Mouse (Mus musculus) lung, postnatal 4 days (tissue): ENCODE data around the gene Rab40c.

ENCODE experiments used
- DNase-seq, 2 experiments: peaks; one replicate each; pipeline ENCODE4 v3.0.0; 2021

Rab40c gene

DNA sequence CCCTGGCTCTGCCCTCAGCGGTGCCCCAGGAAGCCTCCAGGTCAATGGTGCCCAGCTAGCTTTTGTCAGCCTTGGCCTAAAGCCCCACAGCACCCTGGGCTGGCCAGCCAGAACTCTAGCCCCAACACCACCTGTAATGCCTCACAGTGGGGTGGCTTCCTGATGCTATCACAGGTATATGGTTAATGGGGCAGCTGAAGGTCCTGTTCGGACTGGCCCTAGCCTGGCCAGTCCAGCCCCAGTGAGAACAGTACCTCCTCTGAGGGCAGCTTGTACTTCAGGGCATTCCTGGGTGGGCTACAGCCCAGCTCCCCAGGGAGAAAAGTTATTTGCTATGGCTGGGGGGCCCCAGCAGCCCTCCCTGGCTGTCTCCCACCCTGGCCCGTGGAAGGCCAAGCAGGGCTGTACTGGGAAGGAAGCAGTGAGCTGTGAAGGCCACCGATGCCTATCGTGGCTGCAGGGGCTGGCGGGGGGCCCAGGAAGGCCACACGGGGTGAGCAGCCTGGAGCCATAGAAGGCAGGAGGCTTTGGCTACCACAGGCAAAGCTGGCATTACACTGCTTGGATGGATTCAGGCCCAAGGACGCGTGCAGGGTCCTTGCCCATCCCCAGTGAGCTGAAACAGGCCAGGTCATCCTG, 26.1 kb upstream of the Rab40c start:
- DNase-seq = no peak

GRCm38 (mm10) chr17:25944366-25945163, 25.0 kb upstream of the Rab40c start, which contains the start of the genes Pigq and Nhlrc4:
Pigq (minus strand) TSS chr17:25944936.
Nhlrc4 (minus strand) TSS chr17:25944961.
- DNase-seq = no peak

DNA sequence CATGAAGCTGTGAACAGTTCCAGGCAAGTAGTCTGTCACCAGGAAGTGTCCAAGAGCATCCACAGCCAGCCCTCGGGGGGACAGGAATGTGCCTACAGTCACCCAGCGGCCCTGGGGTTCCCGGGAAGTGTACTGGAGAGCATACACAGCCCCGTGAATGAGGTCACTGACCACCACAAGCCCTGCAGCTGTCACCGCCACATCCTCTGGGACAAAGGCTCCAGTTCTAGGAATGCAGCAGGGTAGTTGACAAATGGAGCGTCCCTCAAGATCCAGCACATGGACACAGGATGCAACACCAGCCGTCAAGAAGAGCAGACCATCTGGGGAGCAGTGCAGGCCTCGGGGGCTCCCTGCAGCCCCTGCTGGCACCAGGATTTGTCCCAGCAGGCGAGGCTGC, 24.2 kb upstream of the Rab40c start:
- DNase-seq = no peak

DNA sequence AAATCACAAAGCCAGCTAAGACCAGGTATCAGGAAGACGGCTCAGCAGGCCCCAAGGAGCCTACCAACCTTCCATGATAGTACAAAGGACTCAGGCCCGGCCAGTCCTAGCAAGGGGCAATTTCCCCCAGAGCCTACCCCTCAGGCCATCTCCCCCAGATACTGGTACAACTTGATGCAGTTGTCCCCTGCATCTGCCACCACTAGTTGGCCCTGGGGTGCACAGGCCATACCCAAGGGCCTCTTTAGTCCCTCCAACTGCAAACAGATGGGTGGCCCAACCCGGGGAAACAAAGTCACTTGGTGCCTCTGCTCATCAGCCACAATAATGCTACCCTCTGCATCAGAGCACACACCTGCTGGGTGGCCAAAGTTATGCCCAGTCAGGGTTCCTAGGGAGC, 23.7 kb upstream of the Rab40c start:
- no peak for DNase-seq

- no peak for DNase-seq
These were observed 23.1 kb upstream of the Rab40c start for GRCm38 (mm10) chr17:25942597-25943151.

DNA sequence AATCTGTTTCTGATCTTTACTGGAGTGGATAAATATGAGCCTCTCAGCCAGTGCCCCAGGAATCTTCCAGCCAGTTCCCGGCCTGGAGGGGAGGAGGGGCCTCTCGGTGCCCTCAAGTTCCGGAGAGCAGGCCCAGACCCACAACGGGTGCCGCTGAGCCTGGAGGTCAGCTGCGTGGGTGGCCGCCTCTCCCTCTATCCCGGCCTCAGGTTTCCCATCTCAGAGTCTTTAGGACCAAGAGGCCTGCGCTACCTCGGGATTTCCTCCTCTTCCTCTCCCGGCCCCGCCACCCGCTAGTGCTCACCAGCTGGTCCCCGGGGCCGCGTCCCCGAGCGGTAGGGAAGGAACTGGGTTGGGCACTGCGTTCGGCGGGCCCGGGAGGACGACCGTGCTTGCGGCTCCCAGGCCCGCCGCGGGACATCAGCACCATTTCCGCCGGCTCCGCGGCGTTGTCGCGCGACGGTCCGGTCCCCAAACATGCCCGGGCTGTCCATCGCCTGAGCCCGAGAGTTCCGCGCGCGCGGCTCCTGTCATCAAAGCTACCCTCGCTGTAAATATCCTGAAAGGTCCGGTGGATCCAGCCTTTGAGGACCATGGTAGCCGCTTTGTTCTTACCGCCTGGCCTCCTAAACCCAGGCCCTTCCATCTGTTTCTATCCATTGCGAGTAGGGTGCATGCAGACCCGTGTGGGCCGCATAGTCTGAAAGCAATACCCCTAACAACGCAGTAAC, 22.1 kb upstream of the Rab40c start:
- peak; percentile 88 to 89 for DNase-seq

GRCm38 (mm10) chr17:25934526-25934925, 15.0 kb upstream of the Rab40c start:
- DNase-seq = no peak

DNA sequence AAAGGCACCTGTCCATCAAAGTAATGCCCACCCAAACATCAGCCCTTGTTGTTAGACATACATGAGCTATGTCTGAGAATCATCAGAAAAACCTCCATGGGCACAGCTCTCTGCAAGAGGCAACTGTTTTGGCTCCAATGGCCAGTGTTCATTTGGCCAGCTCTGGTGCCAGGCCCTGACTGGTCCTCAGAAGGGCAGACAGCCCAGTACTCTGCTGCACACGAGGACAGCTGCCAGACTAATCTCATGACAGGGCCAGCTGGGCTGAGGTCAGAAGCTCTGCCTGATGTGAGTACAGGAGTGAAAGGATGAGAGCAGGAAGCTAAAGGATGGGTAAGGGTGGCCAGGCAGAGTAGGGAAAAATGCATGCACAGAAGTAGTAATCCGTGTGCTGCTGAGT, 5.8 kb upstream of the Rab40c start:
- DNase-seq = no peak

GRCm38 (mm10) chr17:25922120-25922519, 2.6 kb upstream of the Rab40c start:
- no peak for DNase-seq

GRCm38 (mm10) chr17:25919786-25920642, 487 bp upstream of the Rab40c start:
- DNase-seq = peak; percentile 100

DNA sequence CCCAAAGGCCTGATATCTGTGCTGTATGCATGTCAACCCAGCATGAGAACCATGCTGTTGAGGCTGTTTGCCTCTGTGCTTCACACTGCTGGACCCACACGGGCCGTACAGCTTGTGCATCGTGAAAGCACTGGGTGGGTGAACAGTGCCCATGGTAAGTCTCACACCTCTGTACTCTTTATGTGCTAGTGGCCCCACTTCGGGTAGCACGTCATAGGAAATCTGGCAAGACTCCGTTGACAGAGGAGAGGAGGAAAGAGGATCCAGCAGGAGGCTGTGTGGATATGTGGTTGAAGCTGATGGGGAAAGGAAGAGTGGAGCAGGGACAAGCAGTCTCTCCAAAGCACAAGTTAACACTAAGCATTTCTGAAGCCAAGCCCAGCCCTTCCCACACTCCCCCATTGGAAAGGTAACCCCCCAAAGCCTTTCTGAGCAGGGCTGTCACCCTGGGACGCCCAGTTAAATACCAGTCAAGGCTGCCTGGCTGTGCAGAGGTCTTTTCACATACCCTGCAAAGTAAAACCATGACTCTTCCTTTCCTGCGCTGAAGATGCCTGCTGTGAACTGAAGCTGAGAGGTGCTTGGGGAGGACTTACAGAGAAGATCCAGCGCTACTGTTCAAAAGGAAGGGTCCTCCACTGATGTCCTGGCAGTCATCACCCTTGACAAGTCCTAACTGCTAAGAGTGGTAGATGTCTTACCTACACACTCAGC, 1.3 kb downstream of the Rab40c start:
- no peak for DNase-seq

DNA sequence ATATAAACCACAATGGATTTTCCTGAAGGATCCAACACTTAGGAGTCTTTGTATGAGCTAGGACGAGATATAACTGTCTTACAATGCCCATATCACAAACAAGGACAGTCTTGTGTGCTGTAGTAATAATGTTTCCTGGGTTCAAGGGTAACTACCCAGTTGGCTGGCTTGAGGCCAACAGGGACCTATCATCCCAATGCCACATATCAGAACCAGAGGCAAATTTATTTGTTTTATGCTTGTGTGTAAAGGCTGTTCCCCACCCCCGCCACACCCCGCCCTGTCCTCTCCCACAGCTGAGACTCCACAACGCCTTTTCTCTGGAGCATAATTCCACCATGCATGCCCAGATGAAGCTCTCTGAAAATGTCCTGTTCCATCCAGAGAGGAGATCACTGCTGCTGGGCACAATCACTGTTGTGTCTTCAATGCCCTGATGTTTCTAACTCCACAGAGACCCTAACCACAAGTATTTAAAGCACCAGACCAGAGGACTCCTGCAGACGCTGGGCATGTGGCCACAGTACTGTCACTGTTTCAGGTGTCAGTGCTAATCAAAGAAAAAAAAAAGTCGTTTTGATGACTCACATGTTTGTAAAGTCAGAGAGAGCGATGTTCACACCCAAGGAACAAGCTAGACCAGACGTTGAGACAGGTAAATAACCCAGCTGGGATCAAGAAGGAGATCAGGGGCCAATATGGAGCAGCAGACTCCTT, 2.4 kb downstream of the Rab40c start:
- DNase-seq = no peak

- no peak for DNase-seq
These were observed 5.2 kb downstream of the Rab40c start for GRCm38 (mm10) chr17:25914295-25914694.

GRCm38 (mm10) chr17:25913877-25914275, 5.7 kb downstream of the Rab40c start:
- DNase-seq = peak in 1 of 2 experiments; percentile 10

DNA sequence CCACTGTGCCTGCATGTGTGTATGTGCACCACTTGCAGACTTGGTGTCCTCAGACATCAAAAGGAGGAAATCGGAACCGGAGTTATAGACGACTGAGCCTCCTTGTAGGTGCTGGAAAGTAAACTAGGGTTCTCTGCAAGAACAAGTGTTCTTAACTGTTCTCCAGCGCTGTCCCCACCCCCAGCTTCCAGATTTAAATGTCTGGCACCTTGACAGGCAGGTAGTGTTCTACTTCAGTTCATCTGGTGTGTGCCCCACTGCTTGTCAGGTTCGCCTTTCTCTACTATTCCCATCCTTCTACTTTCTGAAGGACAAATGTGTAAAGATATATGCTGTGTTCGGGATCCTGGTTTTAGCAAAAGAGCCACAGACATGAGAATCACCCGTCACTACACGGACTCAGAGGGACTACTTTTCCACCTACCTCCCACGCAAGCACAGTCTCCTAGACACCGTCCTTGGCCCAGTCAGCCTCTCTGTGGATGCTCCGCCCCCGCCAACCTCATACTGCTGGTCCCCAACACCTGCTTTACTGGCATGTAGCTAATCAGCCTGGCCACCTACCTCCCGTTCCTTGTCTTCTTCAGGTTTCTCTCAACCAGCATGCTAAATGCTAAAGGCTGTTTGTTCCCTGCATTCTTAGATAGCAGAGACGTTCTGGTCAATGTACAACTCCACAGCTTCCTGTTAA, 6.2 kb downstream of the Rab40c start:
- no peak for DNase-seq

DNA sequence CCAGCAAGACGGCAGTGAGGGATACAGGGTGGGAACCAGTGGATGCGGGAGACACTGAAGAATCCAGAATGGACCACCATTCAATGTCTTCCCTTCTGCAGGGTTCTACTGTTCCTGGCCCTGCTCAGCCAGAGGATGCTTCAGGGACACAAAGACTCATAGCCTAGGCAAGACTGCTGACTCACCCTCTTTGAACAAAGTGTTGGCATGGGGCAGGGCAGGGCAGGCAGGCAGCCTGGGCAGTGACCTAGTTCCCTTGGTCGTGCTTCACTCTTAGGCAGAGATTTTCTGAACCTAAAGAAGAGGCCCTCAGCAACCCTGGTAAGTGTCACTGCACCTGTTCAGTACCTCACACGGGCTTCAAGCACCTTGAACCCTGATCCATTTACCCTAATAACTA, 7.7 kb downstream of the Rab40c start:
- DNase-seq = no peak

- DNase-seq = no peak
These were observed 11.9 kb downstream of the Rab40c start for GRCm38 (mm10) chr17:25907640-25908039.

- no peak for DNase-seq
These were observed 16.5 kb downstream of the Rab40c start for GRCm38 (mm10) chr17:25903061-25903460.

DNA sequence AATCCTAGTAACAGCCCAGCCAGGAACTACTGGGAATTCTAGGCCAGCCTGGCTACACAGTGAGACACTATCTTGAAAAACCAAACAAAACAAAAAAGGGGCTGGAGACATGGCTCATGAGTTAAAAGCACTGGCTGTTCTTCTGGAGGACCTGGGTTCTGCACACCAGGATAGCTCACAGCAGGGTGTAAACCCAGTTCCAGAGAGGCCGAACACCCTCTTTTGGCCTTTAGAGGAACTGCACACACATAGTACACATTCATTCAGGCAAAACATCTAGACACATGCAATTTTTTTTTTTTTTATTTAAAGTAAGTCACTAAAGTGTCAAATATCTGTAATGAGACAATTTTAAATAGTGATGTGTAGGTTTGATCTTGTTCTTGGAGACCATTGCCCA, 19.3 kb downstream of the Rab40c start:
- no peak for DNase-seq

- DNase-seq = no peak
These were observed 23.6 kb downstream of the Rab40c start for GRCm38 (mm10) chr17:25895891-25896290.
